Mouse (Mus musculus): ENCODE measurements around the gene AK157302.

GRCm38 (mm10) chr13:21472427-21472826, 22.6 kb upstream of the AK157302 start:
- TF ChIP-seq CTCF (IDR thresholded peaks at IDR 0.05) (no peak), POLR2A (IDR thresholded peaks at IDR 0.05; ENCODE audit: insufficient read depth, low read depth, low read length) (no peak), EP300 (IDR thresholded peaks at IDR 0.05; ENCODE audit: insufficient read depth, low read depth, low read length) (no peak)
